Mouse (Mus musculus): Measurements from ENCODE around the gene Atp8b4. TPM values are rescaled to one million over a fixed set of nuclear protein-coding genes. Genes with fewer than 3 reads are reported as not detected.
"Not testable (repeated sequence)": the region's sequence is repeated elsewhere in the genome, so short reads cannot be mapped to it uniquely, and the experiment has no call there.

Atp8b4 gene
- 0.05 and 0.15 TPM in 2 replicates for polyA plus RNA-seq (2016; fragmentation: Nextera tagmentation; extraction: Ambion mirVana)

GRCm38 (mm10) chr2:126500521-126500920, at the start of gene Atp8b4:
Gene Atp8b4, minus strand, starts transcription at chr2:126500674.
- Histone ChIP-seq H3K27ac (no peak within 1 kb of the TSS), H3K36me3 (no peaks in the 10 kb centered on the region), H3K27me3 (ENCODE audit: insufficient read depth, poor library complexity, severe bottlenecking) (no peaks in the 10 kb centered on the region), H3K4me3 (no peak within 1 kb of the TSS), H3K4me1 (no peaks in the 10 kb centered on the region), H3K9me3 (no peaks in the 10 kb centered on the region)
- no peak for DNase-seq (ENCODE audit: low spot score)
- 87% methylated on average over 6 of the region's 6 CpGs for WGBS

GRCm38 (mm10) chr2:126549681-126550080, 49.2 kb upstream of the Atp8b4 start:
- 80% methylated on average over 7 of the region's 7 CpGs for WGBS
- H3K27me3 ChIP-seq (ENCODE audit: insufficient read depth, poor library complexity, severe bottlenecking) = peaks cover 49% of the 10 kb centered on the region
- no peak for DNase-seq (ENCODE audit: low spot score)
- 0 out of 2 replicates have a peak, but pooled peaks cover 2% of the 10 kb centered on the region for H3K36me3 ChIP-seq
- H3K4me3 ChIP-seq = no peak overlapping the region
- H3K4me1 ChIP-seq = peaks cover 14% of the 10 kb centered on the region
- H3K9me3 ChIP-seq = no peaks in the 10 kb centered on the region
- no peak overlapping the region for H3K27ac ChIP-seq

- H3K4me3 ChIP-seq = no peak overlapping the region
- 77% methylated on average over 3 of the region's 3 CpGs for WGBS
Measured at GRCm38 (mm10) chr2:126546392-126546791, 45.9 kb upstream of the Atp8b4 start.

GRCm38 (mm10) chr2:126545297-126545696, 44.8 kb upstream of the Atp8b4 start:
- Histone ChIP-seq H3K4me3 (no peak overlapping the region), H3K27ac (no peak overlapping the region), H3K36me3 (no peaks in the 10 kb centered on the region), H3K27me3 (ENCODE audit: insufficient read depth, poor library complexity, severe bottlenecking) (peaks cover 6% of the 10 kb centered on the region), H3K4me1 (no peaks in the 10 kb centered on the region), H3K9me3 (no peaks in the 10 kb centered on the region)
- 71% methylated on average over 5 of the region's 5 CpGs for WGBS
- no peak for DNase-seq (ENCODE audit: low spot score)

More at GRCm38 (mm10) chr2:126546392-126546791, 45.9 kb upstream of the Atp8b4 start:
- no peak overlapping the region for H3K27ac ChIP-seq
- peaks cover 17% of the 10 kb centered on the region for H3K27me3 ChIP-seq (ENCODE audit: insufficient read depth, poor library complexity, severe bottlenecking)
- H3K9me3 ChIP-seq = no peaks in the 10 kb centered on the region
- DNase-seq (ENCODE audit: low spot score) = no peak
- no peaks in the 10 kb centered on the region for H3K36me3 ChIP-seq
- H3K4me1 ChIP-seq = no peaks in the 10 kb centered on the region

GRCm38 (mm10) chr2:126542211-126542610, 41.7 kb upstream of the Atp8b4 start:
- no peaks in the 10 kb centered on the region for H3K4me1 ChIP-seq

GRCm38 (mm10) chr2:126540390-126540925, 40.0 kb upstream of the Atp8b4 start:
- WGBS = 71% methylated on average over 6 of the region's 6 CpGs
- DNase-seq (ENCODE audit: low spot score) = no peak
- H3K9me3 ChIP-seq = no peaks in the 10 kb centered on the region
- H3K27ac ChIP-seq = no peak overlapping the region
- H3K36me3 ChIP-seq = no peaks in the 10 kb centered on the region
- H3K27me3 ChIP-seq (ENCODE audit: insufficient read depth, poor library complexity, severe bottlenecking) = no peaks in the 10 kb centered on the region
- no peak overlapping the region for H3K4me3 ChIP-seq
- H3K4me1 ChIP-seq = no peaks in the 10 kb centered on the region

More at GRCm38 (mm10) chr2:126542211-126542610, 41.7 kb upstream of the Atp8b4 start:
- Histone ChIP-seq H3K9me3 (no peaks in the 10 kb centered on the region), H3K4me3 (no peak overlapping the region), H3K27me3 (ENCODE audit: insufficient read depth, poor library complexity, severe bottlenecking) (no peaks in the 10 kb centered on the region), H3K27ac (no peak overlapping the region), H3K36me3 (no peaks in the 10 kb centered on the region)
- WGBS = 79% methylated on average over 5 of the region's 5 CpGs
- DNase-seq (ENCODE audit: low spot score) = no peak

- no peak for DNase-seq (ENCODE audit: low spot score)
- no peaks in the 10 kb centered on the region for H3K36me3 ChIP-seq
- no peak overlapping the region for H3K27ac ChIP-seq
- no peaks in the 10 kb centered on the region for H3K9me3 ChIP-seq
- no peaks in the 10 kb centered on the region for H3K4me1 ChIP-seq
- H3K27me3 ChIP-seq (ENCODE audit: insufficient read depth, poor library complexity, severe bottlenecking) = no peaks in the 10 kb centered on the region
- H3K4me3 ChIP-seq = no peak overlapping the region
Measured at GRCm38 (mm10) chr2:126537654-126538053, 37.2 kb upstream of the Atp8b4 start.

- Histone ChIP-seq H3K36me3 (no peaks in the 10 kb centered on the region), H3K4me3 (no peak overlapping the region), H3K4me1 (no peaks in the 10 kb centered on the region; the same call in 1 of the 2 replicates), H3K27me3 (ENCODE audit: insufficient read depth, poor library complexity, severe bottlenecking) (no peaks in the 10 kb centered on the region), H3K27ac (no peak overlapping the region), H3K9me3 (no peaks in the 10 kb centered on the region)
- no peak for DNase-seq (ENCODE audit: low spot score)
- 77% methylated on average over 3 of the region's 3 CpGs for WGBS
Measured at GRCm38 (mm10) chr2:126530581-126530980, 30.1 kb upstream of the Atp8b4 start.

GRCm38 (mm10) chr2:126527461-126527860, 27.0 kb upstream of the Atp8b4 start:
- H3K27me3 ChIP-seq (ENCODE audit: insufficient read depth, poor library complexity, severe bottlenecking) = no peaks in the 10 kb centered on the region
- H3K27ac ChIP-seq = no peak overlapping the region
- H3K4me1 ChIP-seq = no peaks in the 10 kb centered on the region; the same call in 1 of the 2 replicates
- no peak for DNase-seq (ENCODE audit: low spot score)
- H3K4me3 ChIP-seq = no peak overlapping the region
- WGBS = 82% methylated on average over 8 of the region's 8 CpGs
- H3K36me3 ChIP-seq = no peaks in the 10 kb centered on the region
- no peaks in the 10 kb centered on the region for H3K9me3 ChIP-seq

- no peaks in the 10 kb centered on the region for H3K4me1 ChIP-seq
- DNase-seq (ENCODE audit: low spot score) = no peak
- no peaks in the 10 kb centered on the region for H3K36me3 ChIP-seq
- no peak overlapping the region for H3K4me3 ChIP-seq
- WGBS = 77% methylated on average over 2 of the region's 2 CpGs
- no peaks in the 10 kb centered on the region for H3K27me3 ChIP-seq (ENCODE audit: insufficient read depth, poor library complexity, severe bottlenecking)
- H3K9me3 ChIP-seq = no peaks in the 10 kb centered on the region
- no peak overlapping the region for H3K27ac ChIP-seq
Measured at GRCm38 (mm10) chr2:126524271-126524670, 23.8 kb upstream of the Atp8b4 start.

- 63% methylated on average over 5 of the region's 5 CpGs for WGBS
Measured at GRCm38 (mm10) chr2:126523101-126523745, 22.7 kb upstream of the Atp8b4 start.

GRCm38 (mm10) chr2:126522056-126522455, 21.6 kb upstream of the Atp8b4 start:
- DNase-seq (ENCODE audit: low spot score) = no peak
- Histone ChIP-seq H3K4me1 (no peaks in the 10 kb centered on the region), H3K36me3 (no peaks in the 10 kb centered on the region), H3K27ac (no peak overlapping the region), H3K27me3 (ENCODE audit: insufficient read depth, poor library complexity, severe bottlenecking) (no peaks in the 10 kb centered on the region), H3K9me3 (no peaks in the 10 kb centered on the region), H3K4me3 (no peak overlapping the region)
- WGBS = 73% methylated on average over 8 of the region's 8 CpGs

More at GRCm38 (mm10) chr2:126523101-126523745, 22.7 kb upstream of the Atp8b4 start:
- not testable (repeated sequence) for H3K36me3 ChIP-seq; H3K4me1 ChIP-seq; H3K27me3 ChIP-seq (ENCODE audit: insufficient read depth, poor library complexity, severe bottlenecking); H3K4me3 ChIP-seq; H3K9me3 ChIP-seq; DNase-seq (ENCODE audit: low spot score); H3K27ac ChIP-seq

GRCm38 (mm10) chr2:126521471-126521870, 21.0 kb upstream of the Atp8b4 start:
- Histone ChIP-seq H3K36me3 (no peaks in the 10 kb centered on the region), H3K27me3 (ENCODE audit: insufficient read depth, poor library complexity, severe bottlenecking) (no peaks in the 10 kb centered on the region), H3K4me1 (no peaks in the 10 kb centered on the region), H3K4me3 (no peak overlapping the region), H3K27ac (no peak overlapping the region), H3K9me3 (no peaks in the 10 kb centered on the region)
- DNase-seq (ENCODE audit: low spot score) = no peak
- 64% methylated on average over 10 of the region's 10 CpGs for WGBS

Data from heart, embryonic 10.5 days (tissue).